Mouse (Mus musculus) frontal cortex, postnatal 10 days (tissue): ENCODE measurements around the gene Gm11555.
A peak's percentile ranks its signal among the peaks of the same experiment; 100 is the strongest.
"Not testable (repeated sequence)": the region's sequence is repeated elsewhere in the genome, so short reads cannot be mapped to it uniquely, and the experiment has no call there.

Experiments used
- DNase-seq, 2 experiments: peaks; one replicate each; pipeline ENCODE4 v3.0.0; 2022; ENCODE audit warnings: low spot score in 2 of 2, mixed read lengths in 1 of 2

Gm11555 gene

DNA sequence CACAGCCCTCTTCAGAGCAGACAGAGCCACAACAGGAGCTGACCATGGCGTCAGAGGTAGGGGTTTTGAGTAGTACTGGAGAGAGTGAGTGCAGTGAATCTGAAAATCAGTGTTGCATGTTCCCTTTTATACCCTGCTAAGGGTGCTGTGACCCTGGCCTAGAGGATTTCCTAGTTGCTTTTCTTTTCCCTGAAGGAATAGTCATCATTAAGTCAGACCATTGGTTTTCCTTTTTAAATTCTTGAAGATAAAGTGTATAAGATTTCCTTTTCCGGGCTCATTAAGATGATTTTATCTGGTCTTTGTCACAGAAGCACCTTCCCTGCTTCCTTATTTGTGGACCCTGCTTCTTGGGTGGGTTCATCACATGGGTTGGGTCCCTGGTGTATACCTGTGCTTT, at the start of gene Gm11555:
Gene Gm11555, minus strand, starts transcription at position 101 of the 400 bp plus-strand sequence.
- DNase-seq: no peak

DNA sequence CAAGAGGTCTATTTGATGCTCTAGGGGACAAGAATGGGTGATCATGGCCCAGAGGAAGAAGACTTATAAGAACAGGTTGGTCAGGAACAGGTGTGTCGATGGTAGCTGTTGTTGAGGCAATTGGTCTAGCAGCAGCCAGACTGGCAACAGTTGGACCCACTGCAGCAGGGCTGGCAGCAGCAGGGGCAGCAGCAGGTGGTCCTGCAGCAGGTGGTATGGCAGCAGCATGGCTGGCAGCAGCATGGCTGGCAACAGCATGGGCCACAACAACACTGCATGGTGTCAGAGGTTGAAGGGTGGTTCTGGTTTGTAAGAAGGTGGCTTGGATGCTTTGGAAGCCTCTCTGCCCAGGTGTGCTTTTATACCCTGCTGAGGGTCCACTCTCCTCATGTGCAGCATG, 40.4 kb upstream of the Gm11555 start, which contains the start of gene Gm14190:
Gene Gm14190, minus strand, starts transcription at position 278 of the 400 bp plus-strand sequence.
- no peak for DNase-seq

- DNase-seq: not testable (repeated sequence)
Measured at GRCm38 (mm10) chr11:99685235-99685634, 35.2 kb upstream of the Gm11555 start.

DNA sequence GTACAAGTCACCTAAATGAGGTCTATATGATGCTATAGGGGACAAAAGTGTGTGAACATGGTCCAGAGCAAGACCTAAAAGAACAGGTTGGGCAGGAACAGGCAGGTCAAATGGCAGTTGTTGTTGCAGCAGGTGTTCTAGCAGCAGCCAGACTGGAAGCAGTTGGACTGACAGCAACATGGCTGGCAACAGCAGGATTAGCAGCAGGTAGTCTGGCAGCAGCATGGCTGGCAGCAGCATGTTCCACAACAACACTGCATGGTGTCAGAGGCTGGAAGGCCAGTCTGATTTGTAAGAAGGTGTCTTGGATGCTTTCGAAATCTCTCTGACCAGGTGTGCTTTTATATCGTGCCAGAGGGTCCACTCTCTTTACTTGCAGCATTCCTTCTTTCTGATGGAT, 33.4 kb upstream of the Gm11555 start:
- no peak for DNase-seq

DNA sequence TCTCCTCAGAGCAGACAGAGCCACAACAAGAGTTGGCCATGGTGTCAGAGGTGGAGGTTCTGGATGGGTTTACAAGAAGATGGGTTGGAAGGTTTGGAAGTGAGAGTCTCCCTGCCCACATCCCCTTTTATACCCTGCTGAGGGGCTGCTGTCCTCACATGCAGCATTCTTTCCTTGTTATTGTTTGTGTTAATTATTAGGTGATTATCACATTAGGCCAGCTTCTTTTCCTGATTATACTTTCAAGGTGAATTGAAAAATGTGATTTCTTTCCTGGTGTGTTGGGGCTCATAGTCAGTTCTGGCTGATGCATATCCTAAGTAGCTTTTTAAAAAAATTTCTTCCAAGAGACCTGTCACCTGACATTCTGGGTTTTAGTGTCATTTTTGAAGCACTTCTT, 15.8 kb upstream of the Gm11555 start, which contains the start of gene Krtap4-6:
Gene Krtap4-6, minus strand, starts transcription at position 101 of the 400 bp plus-strand sequence.
- no peak for DNase-seq

GRCm38 (mm10) chr11:99662802-99663201, 12.8 kb upstream of the Gm11555 start:
- DNase-seq: no peak

DNA sequence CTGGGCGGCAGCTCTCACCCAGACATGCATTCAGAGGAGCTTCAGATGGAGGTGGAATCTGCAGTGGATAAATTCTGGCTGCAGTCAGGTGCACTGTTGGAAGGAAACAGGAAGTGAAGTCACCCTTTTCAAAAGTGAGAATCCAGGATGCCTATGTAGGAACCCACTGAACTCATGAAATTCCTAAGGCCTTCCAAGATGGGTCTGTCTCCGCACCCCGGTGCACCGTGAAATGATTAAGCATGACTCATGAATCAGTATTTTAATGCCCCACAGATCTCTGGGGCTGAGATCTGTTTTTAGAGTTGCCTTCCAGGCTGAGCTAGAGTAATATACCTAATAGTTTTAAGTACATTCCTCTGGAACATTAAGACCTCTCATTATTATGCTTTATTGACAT, 9.2 kb upstream of the Gm11555 start:
- DNase-seq: no peak

DNA sequence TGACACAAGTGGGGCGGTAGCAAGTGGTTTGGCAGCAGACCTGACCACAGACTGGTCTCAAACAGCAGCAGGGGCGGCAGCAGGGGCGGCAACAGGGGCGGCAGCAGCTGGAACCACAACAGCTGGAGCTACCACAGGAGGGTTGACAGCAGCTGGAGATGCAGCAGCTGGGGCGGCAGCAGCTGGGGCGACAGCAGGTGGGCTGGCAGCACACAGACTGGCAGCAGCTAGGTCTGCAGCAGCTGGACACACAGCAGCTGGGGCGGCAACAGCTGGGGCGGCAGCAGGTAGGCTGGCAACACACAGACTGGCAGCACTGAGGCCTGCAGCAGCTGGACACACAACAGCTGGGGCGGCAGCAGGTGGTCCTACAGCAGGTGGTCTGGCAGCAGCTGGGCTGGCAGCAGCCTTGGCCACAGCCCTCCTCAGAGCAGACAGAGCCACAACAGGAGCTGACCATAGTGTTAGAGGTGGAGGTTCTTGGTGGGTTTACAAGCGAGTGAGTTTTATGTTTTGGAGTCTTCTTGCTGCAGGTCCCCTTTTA, 8.5 kb upstream of the Gm11555 start, which contains the start of gene Gm11563:
Gene Gm11563, minus strand, starts transcription at position 494 of the 544 bp plus-strand sequence.
- DNase-seq: not testable (repeated sequence)

GRCm38 (mm10) chr11:99657051-99657450, 7.0 kb upstream of the Gm11555 start:
- no peak for DNase-seq

- DNase-seq: no peak
Measured at GRCm38 (mm10) chr11:99646444-99646843, 3.6 kb downstream of the Gm11555 start.

- no peak for DNase-seq
Measured at GRCm38 (mm10) chr11:99644351-99644750, 5.7 kb downstream of the Gm11555 start.

GRCm38 (mm10) chr11:99643635-99644139, 6.3 kb downstream of the Gm11555 start, which contains the start of gene Krtap4-7:
Gene Krtap4-7 (minus strand): TSS chr11:99644089.
- not testable (repeated sequence) for DNase-seq

- no peak for DNase-seq
Measured at GRCm38 (mm10) chr11:99640926-99641325, 9.1 kb downstream of the Gm11555 start.

GRCm38 (mm10) chr11:99637086-99637485, 12.9 kb downstream of the Gm11555 start:
- no peak for DNase-seq

- no peak for DNase-seq
Measured at GRCm38 (mm10) chr11:99634653-99635134, 15.3 kb downstream of the Gm11555 start, which contains the start of gene Krtap4-2. Gene Krtap4-2 (minus strand): TSS chr11:99635084.

GRCm38 (mm10) chr11:99633293-99633692, 16.7 kb downstream of the Gm11555 start:
- DNase-seq: no peak

DNA sequence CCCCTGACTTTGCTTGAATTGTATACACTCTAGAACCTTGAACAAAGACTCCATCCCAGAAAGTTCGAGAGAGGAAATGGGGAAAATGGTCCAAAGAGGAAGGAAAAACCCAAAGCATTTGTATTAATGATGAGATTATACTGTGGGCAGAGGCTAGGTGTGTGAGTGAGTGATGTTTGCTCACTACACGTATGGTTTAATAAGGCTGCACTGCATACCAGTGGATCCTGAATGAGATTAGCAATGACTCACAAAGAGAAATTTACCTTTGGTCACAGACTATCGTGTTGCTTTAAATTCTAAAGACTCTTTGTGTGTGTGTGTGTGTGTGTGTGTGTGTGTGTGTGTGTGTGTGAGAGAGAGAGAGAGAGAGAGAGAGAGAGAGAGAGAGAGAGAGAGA, 19.1 kb downstream of the Gm11555 start:
- no peak for DNase-seq

DNA sequence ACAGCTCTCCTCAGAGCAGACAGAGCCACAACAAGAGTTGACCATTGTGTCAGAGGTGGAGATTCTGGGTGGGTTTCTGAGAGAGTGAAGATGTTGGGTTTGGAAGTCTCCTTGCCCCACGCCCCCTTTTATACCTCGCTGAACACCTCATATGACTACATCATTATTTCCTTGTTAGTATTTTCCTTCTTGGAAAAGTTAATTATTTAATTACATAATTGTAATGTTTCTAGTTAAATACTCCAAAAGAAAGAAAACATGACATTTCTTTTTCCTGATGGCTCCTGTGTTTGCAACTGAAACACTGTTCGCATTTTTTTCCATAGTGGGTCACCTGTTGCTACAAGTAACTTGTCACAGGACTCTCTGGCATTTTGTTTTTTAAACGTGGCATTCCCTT, 21.9 kb downstream of the Gm11555 start, which contains the start of gene Krtap4-1:
Gene Krtap4-1, minus strand, starts transcription at position 101 of the 400 bp plus-strand sequence.
- DNase-seq: no peak

DNA sequence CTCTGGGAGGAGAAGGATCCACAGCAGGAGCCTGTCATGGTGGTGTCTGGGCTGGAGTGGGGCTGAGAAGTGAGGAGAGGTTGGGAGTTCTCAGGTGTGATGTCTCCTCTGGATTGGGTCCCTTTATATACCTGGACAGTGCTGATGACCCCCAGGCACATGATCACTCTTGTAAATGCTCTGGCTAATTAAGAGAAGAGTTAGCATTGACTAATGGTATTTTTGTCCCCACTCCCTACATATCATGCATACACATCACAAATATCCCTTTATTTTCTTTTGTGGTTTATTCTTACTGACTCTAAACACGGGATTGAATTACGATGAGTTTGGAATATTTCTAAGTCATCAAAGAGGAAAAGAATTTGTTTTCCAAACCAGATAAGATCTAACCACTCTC, 29.7 kb downstream of the Gm11555 start, which contains the start of gene Gm11562:
Gene Gm11562, minus strand, starts transcription at position 101 of the 400 bp plus-strand sequence.
- DNase-seq: no peak

GRCm38 (mm10) chr11:99614796-99615363, 35.2 kb downstream of the Gm11555 start, which contains the start of gene Krtap2-4:
Gene Krtap2-4 (minus strand): TSS chr11:99614846.
- DNase-seq: no peak

DNA sequence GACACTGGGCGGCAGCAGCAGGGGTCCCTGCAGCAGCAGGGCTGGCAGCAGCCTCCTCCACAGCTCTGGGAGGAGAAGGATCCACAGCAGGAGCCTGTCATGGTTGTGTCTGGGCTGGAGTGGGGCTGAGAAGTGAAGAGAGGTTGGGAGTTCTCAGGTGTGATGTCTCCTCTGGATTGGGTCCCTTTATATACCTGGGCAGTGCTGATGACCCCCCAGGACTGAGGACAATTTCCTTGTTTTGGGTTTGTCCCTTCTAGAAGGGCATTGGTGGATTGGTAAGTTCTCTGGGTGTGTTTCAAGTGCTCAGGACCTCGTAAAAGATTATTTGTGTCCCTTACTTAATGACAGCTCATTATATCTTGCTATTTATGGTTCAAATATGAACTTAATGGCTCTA, 39.9 kb downstream of the Gm11555 start, which contains the start of gene Gm11937:
Gene Gm11937, minus strand, starts transcription at position 101 of the 400 bp plus-strand sequence.
- not testable (repeated sequence) for DNase-seq

- DNase-seq: peak in 1 of 2 experiments; percentile 13
Measured at GRCm38 (mm10) chr11:99609126-99609525, 40.9 kb downstream of the Gm11555 start.
